Mouse (Mus musculus) midbrain, embryonic 16.5 days (tissue): ENCODE measurements around the gene Loxl3. TPM values are rescaled to one million over a fixed set of nuclear protein-coding genes. Genes with fewer than 3 reads are reported as not detected.

Experiments used
- ATAC-seq: fragments of 200-750 bp; cut with Nextera tagmentation; 2 replicates; pipeline ENCODE4 v1.8.0; 2017; ENCODE audit warnings: moderate TSS enrichment
- H3K27ac ChIP-seq: fragments of 300-500 bp; sonication (generic); 2 replicates; pipeline ENCODE4 v1.5.1; 2014; ENCODE audit warnings: mild to moderate bottlenecking, low read length, mixed read lengths
- H3K27me3 ChIP-seq: fragments of 300-500 bp; sonication (generic); 2 replicates; pipeline ENCODE4 v1.6.1; 2014; ENCODE audit warnings: low read depth, low read length, mixed read lengths; ENCODE audit not compliant: control insufficient read depth, insufficient read depth
- H3K36me3 ChIP-seq: fragments of 300-500 bp; sonication (generic); 2 replicates; pipeline ENCODE4 v1.6.1; 2014; ENCODE audit warnings: mild to moderate bottlenecking, low read length, moderate library complexity, mixed read lengths; ENCODE audit not compliant: control insufficient read depth, insufficient read depth
- H3K4me1 ChIP-seq: fragments of 300-500 bp; sonication (generic); 2 replicates; pipeline ENCODE4 v1.6.1; 2014; ENCODE audit warnings: mild to moderate bottlenecking, low read length, mixed read lengths; ENCODE audit not compliant: control insufficient read depth, insufficient read depth
- H3K4me2 ChIP-seq: fragments of 300-500 bp; sonication (generic); 2 replicates; pipeline ENCODE4 v1.6.1; 2014; ENCODE audit warnings: mild to moderate bottlenecking, low read length, mixed read lengths
- H3K4me3 ChIP-seq: fragments of 300-500 bp; sonication (generic); 2 replicates; pipeline ENCODE4 v1.5.1; 2014; ENCODE audit warnings: low read depth, mild to moderate bottlenecking, low read length, moderate library complexity, mixed read lengths
- H3K9ac ChIP-seq: fragments of 300-500 bp; sonication (generic); 2 replicates; pipeline ENCODE4 v1.6.1; 2014; ENCODE audit warnings: low read depth, low read length, mixed read lengths
- H3K9me3 ChIP-seq: fragments of 300-500 bp; sonication (generic); replicated peaks from 2 replicates; pipeline ENCODE4 v1.6.1; 2014; ENCODE audit warnings: mild to moderate bottlenecking, low read length, mixed read lengths; ENCODE audit not compliant: control insufficient read depth, poor library complexity, severe bottlenecking
- WGBS: fragments of 180-500 bp; shearing (Covaris S2); extraction: QIAGEN DNeasy Blood & Tissue Kit; methylation state at CpG from one replicate; pipeline ENCODE4 v1.1.7; 2014; 5-methylcytosine and 5-hydroxymethylcytosine counted together
- polyA plus RNA-seq: library from polyadenylated mRNA; unstranded; fragments of >200 nt; fragmentation: Nextera tagmentation; extraction: Ambion mirVana; gene quantifications from 2 replicates; pipeline ENCODE4 v1.2.1, GENCODE M21; 2015

The Loxl3 gene
- polyA plus RNA-seq: 5.1 and 7.5 TPM in 2 replicates

- Histone ChIP-seq H3K9ac (peak within 1 kb of the TSS; percentile 58), H3K36me3 (no peaks in the 10 kb centered on the region), H3K9me3 (no peaks in the 10 kb centered on the region), H3K4me1 (peaks cover 18% of the 10 kb centered on the region), H3K4me3 (peak within 1 kb of the TSS; percentile 47), H3K4me2 (peak within 1 kb of the TSS; percentile 84), H3K27ac (peak within 1 kb of the TSS; percentile 32), H3K27me3 (peaks cover 25% of the 10 kb centered on the region)
- under 1% methylated on average over 48 of the region's 51 CpGs for WGBS
- peak; percentile 47 for ATAC-seq
These were observed at the start of gene Loxl3, which contains the start of gene Dok1 for GRCm38 (mm10) chr6:83033249-83034185. Loxl3 (plus strand) TSS chr6:83034173. Dok1 (minus strand) TSS chr6:83033471.

GRCm38 (mm10) chr6:82987411-82987971, 46.5 kb upstream of the Loxl3 start:
- no peak for ATAC-seq
- no peaks in the 10 kb centered on the region for H3K36me3 ChIP-seq
- H3K27ac ChIP-seq: no peak overlapping the region
- no peak overlapping the region for H3K4me2 ChIP-seq
- no peaks in the 10 kb centered on the region for H3K27me3 ChIP-seq
- no peak overlapping the region for H3K9ac ChIP-seq
- WGBS: 56% methylated on average over 9 of the region's 9 CpGs
- H3K9me3 ChIP-seq: no peaks in the 10 kb centered on the region
- no peak overlapping the region for H3K4me3 ChIP-seq
- H3K4me1 ChIP-seq: no peaks in the 10 kb centered on the region

GRCm38 (mm10) chr6:82993696-82994095, 40.3 kb upstream of the Loxl3 start:
- Histone ChIP-seq H3K36me3 (no peaks in the 10 kb centered on the region), H3K9me3 (no peaks in the 10 kb centered on the region), H3K9ac (no peak overlapping the region), H3K4me2 (no peak overlapping the region), H3K27ac (no peak overlapping the region), H3K27me3 (no peaks in the 10 kb centered on the region), H3K4me1 (peaks cover 2% of the 10 kb centered on the region; the same call in 1 of the 2 replicates), H3K4me3 (no peak overlapping the region)
- WGBS: 39% methylated on average over 1 of the region's 1 CpGs
- ATAC-seq: no peak

GRCm38 (mm10) chr6:82994372-82994771, 39.6 kb upstream of the Loxl3 start:
- Histone ChIP-seq H3K4me3 (no peak overlapping the region), H3K36me3 (no peaks in the 10 kb centered on the region), H3K9ac (no peak overlapping the region), H3K27me3 (no peaks in the 10 kb centered on the region), H3K4me1 (peaks cover 2% of the 10 kb centered on the region; the same call in 1 of the 2 replicates), H3K9me3 (no peaks in the 10 kb centered on the region), H3K27ac (no peak overlapping the region), H3K4me2 (no peak overlapping the region)
- WGBS: 74% methylated on average over 7 of the region's 7 CpGs
- no peak for ATAC-seq

GRCm38 (mm10) chr6:82996740-82997315, 37.1 kb upstream of the Loxl3 start:
- ATAC-seq: peak; percentile 98
- Histone ChIP-seq H3K36me3 (no peaks in the 10 kb centered on the region), H3K4me2 (peak overlapping the region; percentile 37; the same call in 1 of the 2 replicates), H3K27ac (0 out of 2 replicates have a peak overlapping the region, but pooled peaks have one; percentile 6), H3K4me1 (peaks cover 2% of the 10 kb centered on the region; the same call in 1 of the 2 replicates), H3K4me3 (peak overlapping the region; percentile 7; the same call in 1 of the 2 replicates), H3K9ac (peak overlapping the region; percentile 48; the same call in 1 of the 2 replicates), H3K27me3 (no peaks in the 10 kb centered on the region), H3K9me3 (no peaks in the 10 kb centered on the region)
- WGBS: 13% methylated on average over 11 of the region's 11 CpGs

GRCm38 (mm10) chr6:82997511-82998102, 36.4 kb upstream of the Loxl3 start:
- whole genome bisulfite sequencing: 49% methylated on average over 7 of the region's 7 CpGs
- no peak for ATAC-seq
- Histone ChIP-seq H3K4me1 (peaks cover 2% of the 10 kb centered on the region; the same call in 1 of the 2 replicates), H3K27ac (no peak overlapping the region), H3K4me2 (no peak overlapping the region), H3K9me3 (no peaks in the 10 kb centered on the region), H3K27me3 (no peaks in the 10 kb centered on the region), H3K4me3 (no peak overlapping the region), H3K36me3 (no peaks in the 10 kb centered on the region), H3K9ac (no peak overlapping the region)

- Histone ChIP-seq H3K4me3 (no peak overlapping the region), H3K9ac (no peak overlapping the region), H3K36me3 (no peaks in the 10 kb centered on the region), H3K4me1 (peaks cover 2% of the 10 kb centered on the region; the same call in 1 of the 2 replicates), H3K27me3 (no peaks in the 10 kb centered on the region), H3K9me3 (no peaks in the 10 kb centered on the region), H3K4me2 (no peak overlapping the region), H3K27ac (no peak overlapping the region)
- 70% methylated on average over 4 of the region's 4 CpGs for WGBS
- no peak for ATAC-seq
These were observed 35.6 kb upstream of the Loxl3 start for GRCm38 (mm10) chr6:82998326-82998725.

- Histone ChIP-seq H3K27ac (no peak overlapping the region), H3K36me3 (no peaks in the 10 kb centered on the region), H3K9ac (no peak overlapping the region), H3K27me3 (no peaks in the 10 kb centered on the region), H3K4me1 (peaks cover 2% of the 10 kb centered on the region; the same call in 1 of the 2 replicates), H3K4me2 (no peak overlapping the region), H3K9me3 (no peaks in the 10 kb centered on the region), H3K4me3 (no peak overlapping the region)
- ATAC-seq: no peak
- 79% methylated on average over 8 of the region's 8 CpGs for WGBS
These were observed 34.0 kb upstream of the Loxl3 start for GRCm38 (mm10) chr6:82999986-83000385.
